Mouse (Mus musculus): ENCODE results near the gene Tdrd9.

Gene Tdrd9

DNA sequence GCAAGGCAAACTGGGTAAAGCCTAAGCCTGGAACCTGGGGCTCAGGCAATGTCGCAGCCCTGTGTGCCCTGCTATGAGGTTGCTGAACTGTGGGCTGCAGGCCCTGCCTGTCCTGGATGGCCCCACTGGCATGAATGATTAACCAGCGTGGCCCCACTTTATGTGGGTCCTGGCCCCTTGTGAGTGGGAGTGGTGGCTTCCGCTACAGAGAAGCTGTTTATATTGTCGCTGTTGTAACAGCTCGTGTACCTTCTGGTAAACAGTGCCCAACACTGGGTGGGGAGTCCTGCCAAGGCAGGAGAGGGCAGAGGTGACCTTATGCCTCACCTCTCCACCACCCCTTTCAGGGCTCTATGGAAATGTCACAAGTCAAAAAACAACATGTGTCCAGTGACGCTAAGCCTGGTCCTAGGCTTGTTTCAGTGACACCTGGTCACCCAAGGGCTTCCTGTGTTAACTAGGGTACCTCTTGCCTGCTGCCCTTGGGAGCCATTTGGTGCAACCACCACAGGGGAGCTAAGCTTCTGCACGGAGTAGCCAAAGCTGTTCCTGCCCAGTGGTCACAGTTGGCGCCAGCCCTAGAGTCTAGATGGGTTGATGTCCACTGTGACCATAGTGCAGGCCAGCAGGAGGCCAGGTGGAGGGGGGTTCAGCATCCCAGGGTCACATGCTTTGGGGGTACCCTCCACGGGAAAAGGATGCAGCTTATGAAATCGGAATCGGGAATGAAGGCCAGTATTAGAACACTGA is 137.5 kb downstream of the Tdrd9 start:
- no peak for DNase-seq

DNA sequence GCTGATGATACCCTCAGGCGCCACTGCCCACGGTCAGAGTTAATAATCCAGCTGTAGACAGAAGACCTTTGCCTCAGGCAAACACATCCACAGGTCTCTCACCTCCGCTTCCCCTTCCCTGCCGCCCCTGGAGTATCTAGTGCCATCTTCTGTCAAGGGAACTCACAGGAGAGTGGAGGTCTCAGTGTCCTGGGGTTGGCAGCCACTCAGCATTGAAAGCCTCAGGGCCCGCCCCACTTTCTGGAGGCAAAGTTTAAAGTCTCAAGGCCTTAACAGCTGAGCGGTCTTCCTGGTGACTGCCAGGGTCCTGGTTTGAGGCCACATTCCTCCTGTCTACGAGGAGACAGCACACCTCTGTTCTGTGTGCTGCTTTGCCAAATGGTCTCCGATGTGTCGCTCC is 138.3 kb downstream of the Tdrd9 start:
- no peak for DNase-seq

- DNase-seq: no peak
Observed at GRCm38 (mm10) chr12:112111323-112111722, 140.0 kb downstream of the Tdrd9 start.

GRCm38 (mm10) chr12:112112235-112112634 is 140.9 kb downstream of the Tdrd9 start:
- DNase-seq: no peak

- no peak for DNase-seq
Observed at GRCm38 (mm10) chr12:112112686-112113396, 141.5 kb downstream of the Tdrd9 start.

GRCm38 (mm10) chr12:112113710-112114109 is 142.4 kb downstream of the Tdrd9 start:
- peak; percentile 84 for DNase-seq

GRCm38 (mm10) chr12:112117006-112117405 is 145.6 kb downstream of the Tdrd9 start:
- DNase-seq: no peak

- no peak for DNase-seq
Observed at GRCm38 (mm10) chr12:112117649-112118048, 146.3 kb downstream of the Tdrd9 start.

Data from thymus, postnatal 4 days (tissue).